Mouse (Mus musculus) myocyte (in vitro differentiated cells): ENCODE data around the gene S1pr5. TPM values are rescaled to one million over a fixed set of nuclear protein-coding genes. Genes with fewer than 3 reads are reported as not detected.
"Not testable (repeated sequence)": the region's sequence is repeated elsewhere in the genome, so short reads cannot be mapped to it uniquely, and the experiment has no call there.

ENCODE experiments used
- H3K27me3 ChIP-seq: one replicate; pipeline ENCODE4 v1.6.1; 2011; ENCODE audit not compliant: control insufficient read depth, insufficient read depth, insufficient read length
- H3K36me3 ChIP-seq: one replicate; pipeline ENCODE4 v1.6.1; 2011; ENCODE audit not compliant: control insufficient read depth, insufficient read depth
- H3K4me2 ChIP-seq: one replicate; pipeline ENCODE4 v1.6.1; 2011; ENCODE audit warnings: low read depth, control low read depth
- H3K4me3 ChIP-seq: one replicate; pipeline ENCODE4 v1.5.1; 2011; ENCODE audit warnings: mild to moderate bottlenecking, control low read depth, moderate library complexity
- H3K79me2 ChIP-seq: one replicate; pipeline ENCODE4 v1.6.1; 2011; ENCODE audit not compliant: control insufficient read depth, insufficient read depth
- H3ac ChIP-seq: one replicate; pipeline ENCODE4 v1.6.1; 2011; ENCODE audit not compliant: control insufficient read depth, insufficient read length
- CEBPB ChIP-seq: IDR thresholded peaks from 2 replicates; pipeline ENCODE4 v1.6.1; 2011; ENCODE audit warnings: mild to moderate bottlenecking, moderate library complexity; ENCODE audit not compliant: poor library complexity, insufficient read depth, severe bottlenecking
- E2F4 ChIP-seq: IDR thresholded peaks from one replicate; pipeline ENCODE4 v1.6.1; 2011; ENCODE audit warnings: mild to moderate bottlenecking, control low read depth, moderate library complexity; ENCODE audit not compliant: insufficient read depth
- MAX ChIP-seq: IDR thresholded peaks from one replicate; pipeline ENCODE4 v1.6.1; 2011; ENCODE audit warnings: low read depth, mild to moderate bottlenecking, control low read depth
- MYOD1 ChIP-seq, 3 experiments: IDR thresholded peaks; one replicate each; pipeline ENCODE4 v1.6.1; 2011; ENCODE audit warnings: control low read depth in 2 of 3, low read depth in 2 of 3, mild to moderate bottlenecking in 2 of 3, moderate library complexity in 1 of 3; ENCODE audit not compliant: insufficient read length in 2 of 3, control insufficient read depth in 1 of 3
- MYOG ChIP-seq, 3 experiments: IDR thresholded peaks; one replicate each; pipeline ENCODE4 v1.6.1; 2011; ENCODE audit warnings: control low read depth in 2 of 3, low read depth in 2 of 3, mild to moderate bottlenecking in 2 of 3; ENCODE audit not compliant: insufficient read length in 2 of 3, control insufficient read depth in 1 of 3, insufficient read depth in 1 of 3
- POLR2A ChIP-seq: IDR thresholded peaks from one replicate; pipeline ENCODE4 v1.6.1; 2011; ENCODE audit warnings: low read depth, mild to moderate bottlenecking, control low read depth, moderate library complexity; ENCODE audit not compliant: insufficient read length
- POLR2AphosphoS2 ChIP-seq: IDR thresholded peaks from one replicate; pipeline ENCODE4 v1.6.1; 2011; ENCODE audit warnings: low read depth, control low read depth; ENCODE audit not compliant: insufficient read length
- REST ChIP-seq: IDR thresholded peaks from one replicate; pipeline ENCODE4 v1.6.1; 2011; ENCODE audit warnings: mild to moderate bottlenecking, control low read depth, moderate library complexity; ENCODE audit not compliant: insufficient read depth, insufficient read length
- SRF ChIP-seq: IDR thresholded peaks from one replicate; pipeline ENCODE4 v1.6.1; 2011; ENCODE audit warnings: low read depth; ENCODE audit not compliant: control insufficient read depth, insufficient read length
- TCF12 ChIP-seq: IDR thresholded peaks from one replicate; pipeline ENCODE4 v1.6.1; 2011; ENCODE audit warnings: mild to moderate bottlenecking, control low read depth; ENCODE audit not compliant: poor library complexity, insufficient read depth, severe bottlenecking
- TCF3 ChIP-seq: IDR thresholded peaks from one replicate; pipeline ENCODE4 v1.6.1; 2011; ENCODE audit warnings: low read depth, control low read depth; ENCODE audit not compliant: insufficient read length
- USF1 ChIP-seq: IDR thresholded peaks from one replicate; pipeline ENCODE4 v1.6.1; 2011; ENCODE audit warnings: low read depth, mild to moderate bottlenecking, control low read depth, moderate library complexity
- polyA plus RNA-seq: library from polyadenylated mRNA; unstranded; fragments of >200 nt; fragmentation: generic; extraction: Trizol; gene quantifications from one replicate; pipeline ENCODE4 v1.2.1, GENCODE M21; 2012; ENCODE audit warnings: missing spikeins

The S1pr5 gene
- polyA plus RNA-seq, 1 experiment, result 0.22 TPM

DNA sequence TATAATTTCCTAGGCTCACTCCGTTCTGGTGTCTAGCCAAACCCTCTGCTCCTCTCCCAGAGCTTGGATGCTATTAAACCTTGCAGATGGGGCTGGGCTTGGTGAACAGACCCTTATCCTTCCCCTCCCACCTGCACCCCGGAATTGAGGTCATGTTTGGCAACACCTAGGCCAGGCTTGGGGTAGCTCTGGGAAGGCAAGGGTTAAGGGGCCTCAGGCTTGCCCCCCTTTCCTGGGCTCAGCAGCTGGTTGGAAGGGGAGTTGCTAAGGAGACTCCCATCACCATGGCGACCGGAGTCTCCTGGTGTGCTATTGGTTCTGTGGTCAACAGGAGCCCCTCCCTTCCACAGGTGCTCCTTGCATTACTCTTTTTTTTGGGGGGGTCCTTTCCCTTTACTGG lies 50.3 kb downstream of the S1pr5 start:
- H3K27me3 ChIP-seq, result no peaks in the 10 kb centered on the region
- no peaks in the 10 kb centered on the region for H3K36me3 ChIP-seq
- no peak overlapping the region for H3ac ChIP-seq
- H3K4me2 ChIP-seq, result no peak overlapping the region
- no peak overlapping the region for H3K4me3 ChIP-seq
- no peaks in the 10 kb centered on the region for H3K79me2 ChIP-seq
- TF ChIP-seq MAX, result no peak
- TF ChIP-seq POLR2AphosphoS2, result no peak
- TF ChIP-seq E2F4, result no peak
- no peak for TF ChIP-seq USF1
- no peak for TF ChIP-seq CEBPB
- no peak for TF ChIP-seq TCF3
- TF ChIP-seq TCF12, result no peak
- TF ChIP-seq POLR2A, result no peak
- TF ChIP-seq MYOG (IDR thresholded peaks at IDR 0.05; ENCODE audit: control insufficient read depth in 1 of 3, insufficient read depth in 1 of 3, insufficient read length in 2 of 3, low read depth in 2 of 3), result no peak
- no peak for TF ChIP-seq SRF
- no peak for TF ChIP-seq REST
- no peak for TF ChIP-seq MYOD1 (IDR thresholded peaks at IDR 0.05; ENCODE audit: control insufficient read depth in 1 of 3, insufficient read length in 2 of 3, low read depth in 2 of 3)

GRCm38 (mm10) chr9:21196521-21197433 lies 51.5 kb downstream of the S1pr5 start:
- Histone ChIP-seq H3K4me3 (no peak overlapping the region), H3K79me2 (no peaks in the 10 kb centered on the region), H3K27me3 (no peaks in the 10 kb centered on the region), H3ac (no peak overlapping the region), H3K36me3 (no peaks in the 10 kb centered on the region), H3K4me2 (no peak overlapping the region)
- TF ChIP-seq E2F4, result no peak
- no peak for TF ChIP-seq SRF
- TF ChIP-seq POLR2A, result no peak
- TF ChIP-seq MAX, result no peak
- TF ChIP-seq MYOD1 (IDR thresholded peaks at IDR 0.05; ENCODE audit: control insufficient read depth in 1 of 3, insufficient read length in 2 of 3, low read depth in 2 of 3), result no peak
- no peak for TF ChIP-seq USF1
- TF ChIP-seq REST, result no peak
- no peak for TF ChIP-seq POLR2AphosphoS2
- no peak for TF ChIP-seq MYOG (IDR thresholded peaks at IDR 0.05; ENCODE audit: control insufficient read depth in 1 of 3, insufficient read depth in 1 of 3, insufficient read length in 2 of 3, low read depth in 2 of 3)
- TF ChIP-seq CEBPB, result no peak
- TF ChIP-seq TCF12, result no peak
- no peak for TF ChIP-seq TCF3

DNA sequence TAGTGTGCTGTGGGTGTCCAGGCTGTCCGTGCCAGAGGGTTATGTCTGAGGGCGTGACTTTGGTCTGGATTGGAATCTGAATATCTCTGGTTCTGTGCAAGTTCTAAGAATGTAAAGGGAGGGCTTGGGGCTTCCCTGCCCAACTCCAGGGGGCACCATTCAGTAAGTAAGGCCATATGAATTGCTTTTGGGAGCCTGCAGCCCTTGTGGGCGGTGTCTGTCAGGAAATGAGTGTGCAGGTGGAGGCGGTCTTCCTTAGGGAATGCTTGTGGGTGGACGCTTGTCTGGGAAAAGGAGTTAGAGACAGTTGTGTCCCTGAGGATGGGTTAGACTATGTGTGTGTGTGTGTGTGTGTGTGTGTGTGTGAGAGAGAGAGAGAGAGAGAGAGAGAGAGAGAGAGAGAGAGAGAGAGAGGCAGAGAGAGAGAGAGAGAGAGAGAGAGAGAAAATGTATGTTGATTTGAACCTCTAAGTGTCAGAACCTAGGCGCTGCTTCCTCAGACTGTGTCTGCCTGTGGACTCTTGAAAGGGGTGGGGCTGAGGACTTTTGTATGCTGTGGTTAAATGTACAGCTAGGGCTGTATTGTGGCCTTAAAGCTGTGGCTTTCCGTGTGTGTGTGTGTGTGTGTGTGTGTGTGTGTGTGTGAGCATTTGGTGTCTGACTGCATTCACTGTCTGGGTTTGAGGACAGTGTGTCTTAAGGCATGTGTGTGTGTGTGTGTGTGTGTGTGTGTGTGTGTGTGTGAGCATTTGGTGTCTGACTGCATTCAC lies 52.3 kb downstream of the S1pr5 start:
- H3K4me3 ChIP-seq, H3K4me2 ChIP-seq, H3K36me3 ChIP-seq, H3K79me2 ChIP-seq, H3K27me3 ChIP-seq, H3ac ChIP-seq: not testable (repeated sequence)

DNA sequence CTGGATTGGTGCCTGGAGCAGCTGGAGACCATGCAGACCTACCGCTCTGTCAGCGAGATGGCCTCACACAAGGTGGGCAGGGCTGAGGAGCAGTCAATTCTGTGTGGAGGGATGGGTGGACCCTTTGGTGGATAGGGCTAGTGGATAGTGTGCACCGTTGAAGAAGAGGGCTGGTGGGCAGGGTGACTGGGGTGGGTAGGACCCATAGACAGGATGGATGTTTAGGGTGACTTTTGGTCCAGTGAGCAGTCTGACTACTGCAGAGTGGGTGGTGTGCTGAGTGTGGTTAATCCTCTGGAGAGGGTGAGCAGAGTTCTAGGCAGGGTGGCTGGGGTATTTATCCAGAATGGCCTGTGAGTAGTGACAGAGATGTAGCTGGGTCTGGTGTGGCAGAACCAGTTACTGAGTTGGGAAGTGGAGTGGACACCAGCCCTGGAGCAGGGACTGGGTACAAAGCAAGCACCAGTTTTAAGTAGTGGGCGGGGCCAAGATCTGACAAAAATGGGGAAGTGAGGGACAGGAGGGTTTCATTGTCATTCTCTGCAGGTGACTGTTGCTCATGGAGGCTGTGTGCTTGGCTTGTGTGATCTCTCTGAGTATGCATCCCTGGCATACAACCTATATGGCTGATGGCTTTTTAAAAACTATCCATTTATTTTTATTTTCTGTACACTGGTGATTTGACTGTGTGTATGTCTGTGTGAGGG lies 53.3 kb downstream of the S1pr5 start:
- Histone ChIP-seq H3K79me2 (no peaks in the 10 kb centered on the region), H3K36me3 (no peaks in the 10 kb centered on the region), H3K4me3 (no peak overlapping the region), H3ac (no peak overlapping the region), H3K4me2 (no peak overlapping the region), H3K27me3 (no peaks in the 10 kb centered on the region)
- TF ChIP-seq POLR2A (no peak), CEBPB (no peak), E2F4 (no peak), MAX (no peak), USF1 (no peak), SRF (no peak), TCF12 (no peak), MYOD1 (IDR thresholded peaks at IDR 0.05; ENCODE audit: control insufficient read depth in 1 of 3, insufficient read length in 2 of 3, low read depth in 2 of 3) (no peak), MYOG (IDR thresholded peaks at IDR 0.05; ENCODE audit: control insufficient read depth in 1 of 3, insufficient read depth in 1 of 3, insufficient read length in 2 of 3, low read depth in 2 of 3) (no peak)
